Mouse (Mus musculus): ENCODE results near the gene Mfrp. TPM values are rescaled to one million over a fixed set of nuclear protein-coding genes. Genes with fewer than 3 reads are reported as not detected.

Gene Mfrp
- total RNA-seq (2014; rRNA removed) (0.19 and 2.8 TPM in 2 replicates), polyA plus RNA-seq (2015; fragmentation: Nextera tagmentation; extraction: Ambion mirVana) (0.05 TPM in 1 of 2 replicates, not detected in the other)

DNA sequence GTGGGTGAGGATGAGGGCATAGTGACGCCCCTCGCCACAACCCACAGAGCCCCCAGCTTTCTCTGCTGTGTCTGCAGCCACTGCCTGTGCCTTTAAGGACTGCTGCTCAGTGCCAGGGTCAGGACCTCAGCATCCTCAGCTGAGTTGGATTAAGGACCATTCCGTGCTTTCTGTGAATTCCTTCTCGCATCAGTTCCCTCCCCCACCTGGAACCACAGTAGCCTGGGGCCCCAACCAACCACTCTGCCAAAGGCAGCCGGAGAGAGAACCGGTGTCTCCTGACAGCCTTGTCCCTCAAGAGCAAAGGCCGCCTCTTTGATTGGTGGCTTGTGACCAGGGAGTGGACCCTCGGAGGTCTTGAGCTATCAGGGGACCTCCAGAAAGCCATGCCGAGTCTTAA, at the start of gene Mfrp:
Gene Mfrp (plus strand): TSS at position 240 of the 400 bp plus-strand sequence.
- Histone ChIP-seq H3K4me3 (ENCODE audit: low read depth, low read length) (no peak within 1 kb of the TSS), H3K27ac (ENCODE audit: low read depth, low read length) (no peak within 1 kb of the TSS), H3K9me3 (ENCODE audit: low read length) (no peaks in the 10 kb centered on the region), H3K4me2 (ENCODE audit: low read depth, low read length, poor library complexity, severe bottlenecking) (no peak within 1 kb of the TSS), H3K27me3 (ENCODE audit: insufficient read depth, low read length) (no peaks in the 10 kb centered on the region), H3K9ac (replicated peaks; ENCODE audit: low read length, poor library complexity, severe bottlenecking) (no peak within 1 kb of the TSS), H3K4me1 (ENCODE audit: insufficient read depth, low read length) (peaks cover 4% of the 10 kb centered on the region; the same call in 1 of the 2 replicates), H3K36me3 (ENCODE audit: insufficient read depth, low read length) (no peaks in the 10 kb centered on the region; the same call in 1 of the 2 replicates)
- DNase-seq (ENCODE audit: low spot score) (no peak), ATAC-seq (ENCODE audit: low FRiP score) (no peak)
- no peak for TF ChIP-seq CTCF (IDR thresholded peaks at IDR 0.05)
- WGBS, result 40% methylated on average over 9 of the region's 9 CpGs

GRCm38 (mm10) chr9:44052855-44053254, 48.7 kb upstream of the Mfrp start:
- WGBS, result 62% methylated on average over 3 of the region's 3 CpGs
- TF ChIP-seq CTCF (IDR thresholded peaks at IDR 0.05), result peak; percentile 46
- H3K4me2 ChIP-seq (ENCODE audit: low read depth, low read length, poor library complexity, severe bottlenecking), result no peak overlapping the region
- H3K9ac ChIP-seq (replicated peaks; ENCODE audit: low read length, poor library complexity, severe bottlenecking), result no peak overlapping the region
- H3K9me3 ChIP-seq (ENCODE audit: low read length), result no peaks in the 10 kb centered on the region
- H3K4me1 ChIP-seq (ENCODE audit: insufficient read depth, low read length), result no peaks in the 10 kb centered on the region
- no peak overlapping the region for H3K27ac ChIP-seq (ENCODE audit: low read depth, low read length)
- no peaks in the 10 kb centered on the region for H3K27me3 ChIP-seq (ENCODE audit: insufficient read depth, low read length)
- ATAC-seq (ENCODE audit: low FRiP score), result no peak
- no peaks in the 10 kb centered on the region for H3K36me3 ChIP-seq (ENCODE audit: insufficient read depth, low read length)
- H3K4me3 ChIP-seq (ENCODE audit: low read depth, low read length), result no peak overlapping the region
- no peak for DNase-seq (ENCODE audit: low spot score)

- no peak overlapping the region for H3K9ac ChIP-seq (replicated peaks; ENCODE audit: low read length, poor library complexity, severe bottlenecking)
- ATAC-seq (ENCODE audit: low FRiP score) (no peak), DNase-seq (ENCODE audit: low spot score) (no peak)
- H3K27me3 ChIP-seq (ENCODE audit: insufficient read depth, low read length), result no peaks in the 10 kb centered on the region
- no peaks in the 10 kb centered on the region for H3K4me1 ChIP-seq (ENCODE audit: insufficient read depth, low read length)
- 78% methylated on average over 1 of the region's 1 CpGs for WGBS
- no peaks in the 10 kb centered on the region for H3K36me3 ChIP-seq (ENCODE audit: insufficient read depth, low read length)
- H3K4me2 ChIP-seq (ENCODE audit: low read depth, low read length, poor library complexity, severe bottlenecking), result no peak overlapping the region
- no peak overlapping the region for H3K4me3 ChIP-seq (ENCODE audit: low read depth, low read length)
- TF ChIP-seq CTCF (IDR thresholded peaks at IDR 0.05), result no peak
- H3K27ac ChIP-seq (ENCODE audit: low read depth, low read length), result no peak overlapping the region
- H3K9me3 ChIP-seq (ENCODE audit: low read length), result no peaks in the 10 kb centered on the region
These were observed 47.6 kb upstream of the Mfrp start for GRCm38 (mm10) chr9:44053936-44054335.

GRCm38 (mm10) chr9:44058606-44059005, 42.9 kb upstream of the Mfrp start:
- ATAC-seq (ENCODE audit: low FRiP score) (no peak), DNase-seq (ENCODE audit: low spot score) (no peak)
- 88% methylated on average over 6 of the region's 6 CpGs for WGBS
- Histone ChIP-seq H3K4me3 (ENCODE audit: low read depth, low read length) (no peak overlapping the region), H3K9me3 (ENCODE audit: low read length) (no peaks in the 10 kb centered on the region), H3K4me2 (ENCODE audit: low read depth, low read length, poor library complexity, severe bottlenecking) (no peak overlapping the region), H3K4me1 (ENCODE audit: insufficient read depth, low read length) (no peaks in the 10 kb centered on the region), H3K27me3 (ENCODE audit: insufficient read depth, low read length) (no peaks in the 10 kb centered on the region), H3K36me3 (ENCODE audit: insufficient read depth, low read length) (no peaks in the 10 kb centered on the region), H3K27ac (ENCODE audit: low read depth, low read length) (no peak overlapping the region), H3K9ac (replicated peaks; ENCODE audit: low read length, poor library complexity, severe bottlenecking) (no peak overlapping the region)
- no peak for TF ChIP-seq CTCF (IDR thresholded peaks at IDR 0.05)

- Histone ChIP-seq H3K9ac (replicated peaks; ENCODE audit: low read length, poor library complexity, severe bottlenecking) (no peak overlapping the region), H3K4me1 (ENCODE audit: insufficient read depth, low read length) (0 out of 2 replicates have a peak, but pooled peaks cover 3% of the 10 kb centered on the region), H3K4me3 (ENCODE audit: low read depth, low read length) (no peak overlapping the region), H3K9me3 (ENCODE audit: low read length) (no peaks in the 10 kb centered on the region), H3K27ac (ENCODE audit: low read depth, low read length) (no peak overlapping the region), H3K27me3 (ENCODE audit: insufficient read depth, low read length) (no peaks in the 10 kb centered on the region), H3K4me2 (ENCODE audit: low read depth, low read length, poor library complexity, severe bottlenecking) (no peak overlapping the region), H3K36me3 (ENCODE audit: insufficient read depth, low read length) (no peaks in the 10 kb centered on the region)
- 0 out of 2 replicates have a peak, but pooled peaks have one; percentile 30 for TF ChIP-seq CTCF (IDR thresholded peaks at IDR 0.05)
- no peak for ATAC-seq (ENCODE audit: low FRiP score)
- DNase-seq (ENCODE audit: low spot score), result no peak
- 45% methylated on average over 1 of the region's 1 CpGs for WGBS
These were observed 36.4 kb upstream of the Mfrp start for GRCm38 (mm10) chr9:44065177-44065576.

DNA sequence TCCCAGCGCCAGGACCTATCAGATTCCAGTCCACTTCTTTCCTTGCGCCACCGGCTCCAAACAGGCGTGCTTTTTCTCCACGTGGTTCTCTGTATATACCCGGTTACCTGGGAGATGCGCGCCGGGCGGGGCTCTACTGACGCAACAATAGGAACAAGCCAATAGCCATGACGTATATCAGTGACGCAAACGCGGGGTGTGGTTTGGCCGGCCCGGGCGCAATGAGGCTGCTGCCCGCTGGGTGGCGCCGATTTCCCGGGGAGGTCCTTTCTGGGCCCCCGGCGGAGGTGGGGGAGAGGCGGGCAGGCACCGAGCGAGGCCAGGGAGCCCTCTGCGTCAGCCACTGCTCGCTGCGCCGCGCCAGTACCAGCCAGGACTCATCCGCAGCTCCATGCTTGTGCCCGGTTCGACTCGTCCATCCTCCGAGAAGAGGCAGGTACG, 34.7 kb upstream of the Mfrp start, which contains the start of gene Usp2:
Gene Usp2 (plus strand): TSS at position 237 of the 441 bp plus-strand sequence.
- WGBS, result under 1% methylated on average over 38 of the region's 38 CpGs
- Histone ChIP-seq H3K27me3 (ENCODE audit: insufficient read depth, low read length) (no peaks in the 10 kb centered on the region), H3K9me3 (ENCODE audit: low read length) (no peaks in the 10 kb centered on the region), H3K4me3 (ENCODE audit: low read depth, low read length) (peak within 1 kb of the TSS; percentile 55), H3K4me2 (ENCODE audit: low read depth, low read length, poor library complexity, severe bottlenecking) (peak within 1 kb of the TSS; percentile 91), H3K27ac (ENCODE audit: low read depth, low read length) (no peak within 1 kb of the TSS), H3K36me3 (ENCODE audit: insufficient read depth, low read length) (no peaks in the 10 kb centered on the region), H3K4me1 (ENCODE audit: insufficient read depth, low read length) (0 out of 2 replicates have a peak, but pooled peaks cover 3% of the 10 kb centered on the region), H3K9ac (replicated peaks; ENCODE audit: low read length, poor library complexity, severe bottlenecking) (peak within 1 kb of the TSS; percentile 61)
- DNase-seq (ENCODE audit: low spot score) (peak; percentile 99), ATAC-seq (ENCODE audit: low FRiP score) (peak; percentile 99)
- TF ChIP-seq CTCF (IDR thresholded peaks at IDR 0.05), result peak; percentile 92

Data from midbrain, postnatal 0 days (tissue).